Mouse (Mus musculus) midbrain, postnatal 0 days (tissue): ENCODE measurements around the gene Megf11. TPM values are rescaled to one million over a fixed set of nuclear protein-coding genes. Genes with fewer than 3 reads are reported as not detected.

Source experiments
- ATAC-seq: fragments of 200-750 bp; cut with Nextera tagmentation; 2 replicates; pipeline ENCODE4 v1.8.0; 2017; ENCODE audit warnings: moderate number of reproducible peaks, mild to moderate bottlenecking, moderate TSS enrichment, moderate library complexity; ENCODE audit not compliant: low FRiP score
- DNase-seq: peaks from one replicate; pipeline ENCODE4 v3.0.0-alpha.2; 2015; ENCODE audit warnings: low spot score
- H3K27ac ChIP-seq: fragments of 300-500 bp; sonication (generic); 2 replicates; pipeline ENCODE4 v1.5.1; 2014; ENCODE audit warnings: low read depth, mild to moderate bottlenecking, low read length, mixed read lengths
- H3K27me3 ChIP-seq: fragments of 300-500 bp; sonication (generic); 2 replicates; pipeline ENCODE4 v1.6.1; 2014; ENCODE audit warnings: low read length, control low read depth, mixed read lengths; ENCODE audit not compliant: insufficient read depth
- H3K36me3 ChIP-seq: fragments of 300-500 bp; sonication (generic); 2 replicates; pipeline ENCODE4 v1.6.1; 2014; ENCODE audit warnings: low read length, control low read depth, mixed read lengths; ENCODE audit not compliant: insufficient read depth
- H3K4me1 ChIP-seq: fragments of 300-500 bp; sonication (generic); 2 replicates; pipeline ENCODE4 v1.6.1; 2014; ENCODE audit warnings: mild to moderate bottlenecking, control low read depth, antibody characterized with exemption, low read length, mixed read lengths; ENCODE audit not compliant: insufficient read depth
- H3K4me2 ChIP-seq: fragments of 300-500 bp; sonication (generic); 2 replicates; pipeline ENCODE4 v1.6.1; 2014; ENCODE audit warnings: low read depth, mild to moderate bottlenecking, low read length, mixed read lengths; ENCODE audit not compliant: poor library complexity, severe bottlenecking
- H3K4me3 ChIP-seq: fragments of 300-500 bp; sonication (generic); 2 replicates; pipeline ENCODE4 v1.5.1; 2014; ENCODE audit warnings: low read depth, mild to moderate bottlenecking, low read length, moderate library complexity
- H3K9ac ChIP-seq: fragments of 300-500 bp; sonication (generic); replicated peaks from 2 replicates; pipeline ENCODE4 v1.6.1; 2014; ENCODE audit warnings: mild to moderate bottlenecking, low read length, moderate library complexity, mixed read lengths; ENCODE audit not compliant: poor library complexity, severe bottlenecking
- H3K9me3 ChIP-seq: fragments of 300-500 bp; sonication (generic); 2 replicates; pipeline ENCODE4 v1.6.1; 2016; ENCODE audit warnings: low read length, control low read depth
- CTCF ChIP-seq: IDR thresholded peaks from 2 replicates; pipeline ENCODE4 v1.5.1; 2016; ENCODE audit warnings: antibody characterized with exemption, mild to moderate bottlenecking
- WGBS: fragments of 180-500 bp; shearing (Covaris S2); extraction: QIAGEN DNeasy Blood & Tissue Kit; methylation state at CpG from one replicate; pipeline ENCODE4 v1.1.7; 2014; 5-methylcytosine and 5-hydroxymethylcytosine counted together
- polyA plus RNA-seq: library from polyadenylated mRNA; unstranded; fragments of >200 nt; fragmentation: Nextera tagmentation; extraction: Ambion mirVana; gene quantifications from 2 replicates; pipeline ENCODE4 v1.2.1, GENCODE M21; 2015
- total RNA-seq: library from RNA; depleted of rRNA; stranded (reverse); fragments of >200 nt; gene quantifications from 2 replicates; pipeline ENCODE4 v1.2.3, GENCODE M21; 2014

Gene Megf11
- total and polyA plus RNA-seq, 2 experiments from 2014 or later, result 17.7 to 41.8 TPM

DNA sequence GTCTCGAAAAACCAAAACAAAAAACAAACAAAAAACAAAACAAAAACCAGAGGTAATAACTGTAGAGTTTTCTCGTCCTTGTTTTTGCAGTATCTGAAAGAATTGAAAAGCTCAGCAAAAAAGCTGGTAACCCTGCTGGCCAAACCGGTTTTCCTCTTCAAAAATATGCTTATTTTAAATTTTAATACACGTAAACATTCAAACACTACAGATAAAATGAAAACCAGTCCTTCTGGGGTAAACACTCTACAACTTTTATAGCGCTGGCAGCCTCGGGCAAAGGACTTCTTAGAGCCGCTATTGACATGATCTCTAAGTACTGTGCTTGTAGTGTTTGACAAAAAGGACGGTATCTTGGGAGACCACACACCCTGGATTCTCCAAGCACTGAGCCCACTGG is 43.8 kb upstream of the Megf11 start:
- no peaks in the 10 kb centered on the region for H3K9me3 ChIP-seq
- H3K36me3 ChIP-seq, result 0 out of 2 replicates have a peak, but pooled peaks cover under 1% of the 10 kb centered on the region
- H3K27ac ChIP-seq, result peak overlapping the region; percentile 99
- H3K4me2 ChIP-seq, result 0 out of 2 replicates have a peak overlapping the region, but pooled peaks have one; percentile 82
- H3K4me3 ChIP-seq, result no peak overlapping the region
- H3K27me3 ChIP-seq, result no peaks in the 10 kb centered on the region
- DNase-seq, result no peak
- WGBS, result 78% methylated on average over 8 of the region's 8 CpGs
- H3K4me1 ChIP-seq, result no peaks in the 10 kb centered on the region
- ATAC-seq, result no peak
- no peak for TF ChIP-seq CTCF
- H3K9ac ChIP-seq, result no peak overlapping the region

- Histone ChIP-seq H3K4me3 (no peak overlapping the region), H3K4me2 (no peak overlapping the region), H3K9ac (no peak overlapping the region), H3K27me3 (no peaks in the 10 kb centered on the region), H3K4me1 (no peaks in the 10 kb centered on the region), H3K9me3 (no peaks in the 10 kb centered on the region), H3K27ac (no peak overlapping the region), H3K36me3 (no peaks in the 10 kb centered on the region)
- no peak for ATAC-seq
- no peak for DNase-seq
- TF ChIP-seq CTCF, result no peak
- WGBS, result 94% methylated on average over 2 of the region's 2 CpGs
These were observed 41.8 kb upstream of the Megf11 start for GRCm38 (mm10) chr9:64343656-64344055.

- no peaks in the 10 kb centered on the region for H3K36me3 ChIP-seq
These were observed 39.5 kb upstream of the Megf11 start for GRCm38 (mm10) chr9:64345931-64346330.

GRCm38 (mm10) chr9:64347377-64347776 is 38.0 kb upstream of the Megf11 start:
- DNase-seq (peak; percentile 74), ATAC-seq (no peak)
- Histone ChIP-seq H3K4me3 (no peak overlapping the region), H3K27me3 (no peaks in the 10 kb centered on the region), H3K9ac (no peak overlapping the region), H3K36me3 (no peaks in the 10 kb centered on the region), H3K4me1 (no peaks in the 10 kb centered on the region), H3K27ac (no peak overlapping the region), H3K9me3 (no peaks in the 10 kb centered on the region), H3K4me2 (no peak overlapping the region)
- peak; percentile 85 for TF ChIP-seq CTCF
- 0% methylated on average over 1 of the region's 1 CpGs for WGBS

More at GRCm38 (mm10) chr9:64345931-64346330, 39.5 kb upstream of the Megf11 start:
- H3K9ac ChIP-seq, result no peak overlapping the region
- WGBS, result 68% methylated on average over 5 of the region's 5 CpGs
- no peak overlapping the region for H3K4me2 ChIP-seq
- H3K9me3 ChIP-seq, result no peaks in the 10 kb centered on the region
- no peak for TF ChIP-seq CTCF
- H3K4me3 ChIP-seq, result no peak overlapping the region
- DNase-seq (no peak), ATAC-seq (no peak)
- H3K27ac ChIP-seq, result no peak overlapping the region
- H3K4me1 ChIP-seq, result no peaks in the 10 kb centered on the region
- H3K27me3 ChIP-seq, result no peaks in the 10 kb centered on the region

DNA sequence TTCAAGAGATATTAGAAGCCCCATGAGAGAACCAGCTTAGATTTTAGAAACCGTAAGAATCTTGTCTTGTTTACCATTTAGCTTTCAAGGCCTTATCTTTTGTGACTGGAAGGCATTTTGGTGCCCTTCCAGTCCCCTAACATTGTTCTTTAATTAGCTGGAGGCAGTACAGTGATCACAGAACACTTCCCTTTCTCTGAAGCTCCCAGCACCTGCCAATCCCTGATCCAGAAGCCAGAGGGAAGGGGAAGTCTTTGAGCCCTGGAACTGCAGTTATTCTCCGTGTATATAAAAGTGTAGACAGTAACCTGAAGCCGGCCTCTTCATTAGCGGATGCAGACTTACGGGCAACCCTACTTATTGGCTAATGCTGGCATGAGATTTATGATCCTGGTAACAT is 35.9 kb upstream of the Megf11 start:
- 40% methylated on average over 5 of the region's 5 CpGs for WGBS
- H3K27me3 ChIP-seq, result no peaks in the 10 kb centered on the region
- H3K36me3 ChIP-seq, result no peaks in the 10 kb centered on the region
- H3K4me3 ChIP-seq, result no peak overlapping the region
- no peaks in the 10 kb centered on the region for H3K9me3 ChIP-seq
- ATAC-seq (no peak), DNase-seq (no peak)
- H3K27ac ChIP-seq, result no peak overlapping the region
- H3K4me2 ChIP-seq, result no peak overlapping the region
- peak; percentile 20; the same call in 1 of the 2 replicates for TF ChIP-seq CTCF
- no peaks in the 10 kb centered on the region for H3K4me1 ChIP-seq
- no peak overlapping the region for H3K9ac ChIP-seq

- Histone ChIP-seq H3K27ac (no peak overlapping the region), H3K9me3 (no peaks in the 10 kb centered on the region), H3K4me1 (no peaks in the 10 kb centered on the region), H3K9ac (no peak overlapping the region), H3K36me3 (no peaks in the 10 kb centered on the region), H3K4me3 (no peak overlapping the region), H3K27me3 (no peaks in the 10 kb centered on the region), H3K4me2 (no peak overlapping the region)
- WGBS, result 44% methylated on average over 3 of the region's 3 CpGs
- DNase-seq (no peak), ATAC-seq (no peak)
- TF ChIP-seq CTCF, result peak; percentile 66
These were observed 34.2 kb upstream of the Megf11 start for GRCm38 (mm10) chr9:64351191-64351590.
